Mouse (Mus musculus) E14TG2a.4 (cell line): ENCODE measurements around the gene Ckmt1.
"Not testable (repeated sequence)": the region's sequence is repeated elsewhere in the genome, so short reads cannot be mapped to it uniquely, and the experiment has no call there.

Source experiments
- H3K27me3 ChIP-seq: 2 replicates; pipeline ENCODE4 v1.6.1; 2014; ENCODE audit warnings: low read length, control low read depth; ENCODE audit not compliant: insufficient read depth
- H3K36me3 ChIP-seq: 2 replicates; pipeline ENCODE4 v1.6.1; 2014; ENCODE audit warnings: low read length, control low read depth; ENCODE audit not compliant: insufficient read depth
- H3K4me1 ChIP-seq: replicated peaks from 2 replicates; pipeline ENCODE4 v1.6.1; 2014; ENCODE audit warnings: low read depth, low read length, control low read depth
- H3K4me3 ChIP-seq: replicated peaks from 2 replicates; pipeline ENCODE4 v1.5.1; 2014; ENCODE audit warnings: mild to moderate bottlenecking, low read length
- H3K9me3 ChIP-seq: 2 replicates; pipeline ENCODE4 v1.6.1; 2014; ENCODE audit warnings: low read length, control low read depth
- CTCF ChIP-seq: conservative IDR thresholded peaks from 2 replicates; pipeline ENCODE4 v1.5.1; 2014; ENCODE audit warnings: low read length
- NANOG ChIP-seq: IDR thresholded peaks from 2 replicates; pipeline ENCODE4 v1.6.1; 2014; ENCODE audit warnings: borderline replicate concordance, low read length, mixed read lengths
- POU5F1 ChIP-seq: IDR thresholded peaks from 2 replicates; pipeline ENCODE4 v1.6.1; 2014; ENCODE audit warnings: low read length, borderline replicate concordance

Ckmt1 gene

DNA sequence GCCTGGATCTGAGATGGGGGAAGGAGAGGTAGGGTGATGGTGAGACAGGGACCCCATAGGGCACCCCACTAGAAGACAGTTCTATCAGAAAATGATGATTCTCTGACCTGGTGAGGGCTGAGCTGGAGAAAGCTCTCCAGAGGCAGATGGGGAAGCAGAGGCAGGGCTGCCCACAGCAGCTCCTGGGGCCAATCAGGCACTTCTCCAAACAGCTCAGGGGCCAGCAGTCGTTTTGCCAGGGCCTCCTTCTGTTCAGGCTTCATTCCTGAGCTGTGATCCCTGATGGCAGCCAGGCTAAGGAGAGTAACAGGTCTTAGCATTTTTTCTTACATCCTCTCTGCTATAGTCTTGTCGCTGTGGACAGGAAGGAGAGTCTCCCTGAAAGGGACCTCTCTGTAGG lies 17.3 kb downstream of the Ckmt1 start:
- H3K4me3 ChIP-seq: no peak overlapping the region
- no peaks in the 10 kb centered on the region for H3K9me3 ChIP-seq
- TF ChIP-seq CTCF: no peak
- peaks cover 44% of the 10 kb centered on the region for H3K27me3 ChIP-seq
- H3K36me3 ChIP-seq: no peaks in the 10 kb centered on the region
- H3K4me1 ChIP-seq: peaks cover 29% of the 10 kb centered on the region

DNA sequence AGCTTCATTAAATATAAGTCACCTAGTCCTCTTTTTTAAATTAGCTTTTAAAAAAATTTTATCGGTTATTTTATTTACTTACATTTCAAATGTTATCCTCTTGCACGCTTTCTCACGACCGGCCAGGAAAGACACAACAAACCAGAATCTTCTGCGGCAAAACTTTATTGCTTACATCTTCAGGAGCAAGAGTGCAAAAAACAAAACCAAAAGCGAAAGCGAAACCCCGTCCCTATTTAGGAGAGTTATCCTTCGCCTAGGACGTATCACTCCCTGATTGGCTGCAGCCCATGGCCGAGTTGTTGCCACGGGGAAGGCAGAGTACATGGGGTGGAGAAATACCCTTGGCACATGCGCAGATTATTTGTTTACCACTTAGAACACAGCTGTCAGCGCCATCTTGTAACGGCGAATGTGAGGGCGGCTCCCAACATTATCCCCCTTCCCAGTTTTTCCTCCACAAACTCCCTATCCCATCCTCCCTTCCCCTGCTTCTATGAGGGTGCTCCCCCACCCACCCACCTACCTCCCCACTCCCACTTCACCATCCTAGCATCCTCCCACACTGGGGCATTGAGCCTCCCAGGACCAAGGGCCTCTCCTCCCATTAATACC lies 29.6 kb downstream of the Ckmt1 start, which contains the start of gene Strc:
TSS of gene Strc (minus strand) at position 208 of the 615 bp plus-strand sequence.
- not testable (repeated sequence) for H3K9me3 ChIP-seq, H3K36me3 ChIP-seq, H3K4me1 ChIP-seq, H3K27me3 ChIP-seq, H3K4me3 ChIP-seq

DNA sequence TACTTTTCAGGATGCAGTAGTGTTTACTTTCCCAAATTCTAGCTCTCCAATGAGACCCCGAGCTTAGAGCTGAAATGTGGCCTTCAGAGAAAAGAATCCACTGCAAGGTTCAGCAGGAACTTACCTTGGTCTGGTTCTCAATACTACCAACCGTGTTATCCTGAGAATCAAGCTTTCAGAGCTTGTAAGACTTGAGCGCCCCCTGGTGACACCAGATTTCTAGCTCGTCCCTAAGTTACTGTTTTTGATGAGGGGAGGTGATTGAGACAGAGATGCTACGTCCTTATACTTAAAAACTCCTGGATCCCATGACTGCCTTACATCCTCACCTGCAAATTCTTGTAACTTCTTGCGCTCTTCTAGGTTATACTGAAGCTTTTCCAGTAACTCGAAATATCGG lies 39.1 kb downstream of the Ckmt1 start:
- Histone ChIP-seq H3K4me3 (no peak overlapping the region), H3K27me3 (peaks cover 3% of the 10 kb centered on the region; the same call in 1 of the 2 replicates), H3K9me3 (no peaks in the 10 kb centered on the region), H3K36me3 (no peaks in the 10 kb centered on the region), H3K4me1 (no peaks in the 10 kb centered on the region)
- TF ChIP-seq CTCF: peak; percentile 64
- no peak for TF ChIP-seq NANOG

DNA sequence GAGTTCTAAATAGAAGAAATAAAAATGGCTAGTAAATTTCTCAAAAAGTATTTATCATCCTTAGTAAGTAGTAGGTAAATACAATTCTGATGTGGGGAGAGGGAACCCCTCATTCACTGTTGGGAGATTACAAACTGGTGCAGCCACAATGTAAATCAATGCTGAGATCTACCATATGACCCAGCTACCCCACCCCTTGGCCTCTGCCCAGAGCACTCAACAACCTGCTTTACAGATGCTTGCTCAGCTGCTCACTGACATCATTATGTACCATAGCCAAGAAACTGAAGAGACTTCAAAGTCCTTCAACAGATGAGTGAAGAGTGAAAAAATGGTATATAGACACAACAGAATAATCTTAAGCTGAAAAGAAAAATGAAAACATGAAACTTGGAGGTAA lies 45.8 kb downstream of the Ckmt1 start:
- H3K4me3 ChIP-seq: no peak overlapping the region
- H3K9me3 ChIP-seq: no peaks in the 10 kb centered on the region
- peaks cover 3% of the 10 kb centered on the region; the same call in 1 of the 2 replicates for H3K27me3 ChIP-seq
- H3K36me3 ChIP-seq: no peaks in the 10 kb centered on the region
- no peaks in the 10 kb centered on the region for H3K4me1 ChIP-seq
- no peak for TF ChIP-seq POU5F1
- TF ChIP-seq CTCF: no peak

DNA sequence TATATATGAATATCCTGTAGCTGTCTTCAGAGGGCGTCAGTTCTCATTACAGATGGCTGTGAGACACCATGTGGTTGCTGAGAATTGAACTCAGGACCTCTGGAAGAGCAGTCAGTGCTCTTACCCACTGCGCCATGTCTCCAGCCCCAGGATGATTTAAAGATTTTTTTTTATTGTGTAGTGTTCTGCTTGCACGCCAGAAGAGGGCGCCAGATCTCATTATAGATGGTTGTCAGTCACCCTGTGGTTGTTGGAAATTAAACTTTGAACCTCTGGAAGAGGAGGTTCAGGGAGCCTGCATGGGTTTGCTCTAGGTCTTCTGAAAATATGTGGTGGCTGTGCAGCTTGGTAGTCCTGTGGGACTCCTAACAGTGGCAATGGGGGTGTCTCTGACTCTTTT lies 50.6 kb downstream of the Ckmt1 start:
- H3K27me3 ChIP-seq: no peaks in the 10 kb centered on the region
- H3K4me3 ChIP-seq: no peak overlapping the region
- no peaks in the 10 kb centered on the region for H3K9me3 ChIP-seq
- TF ChIP-seq CTCF: peak; percentile 41
- TF ChIP-seq POU5F1: no peak
- no peak for TF ChIP-seq NANOG
- H3K4me1 ChIP-seq: peaks cover 11% of the 10 kb centered on the region
- H3K36me3 ChIP-seq: peaks cover 5% of the 10 kb centered on the region; the same call in 1 of the 2 replicates

DNA sequence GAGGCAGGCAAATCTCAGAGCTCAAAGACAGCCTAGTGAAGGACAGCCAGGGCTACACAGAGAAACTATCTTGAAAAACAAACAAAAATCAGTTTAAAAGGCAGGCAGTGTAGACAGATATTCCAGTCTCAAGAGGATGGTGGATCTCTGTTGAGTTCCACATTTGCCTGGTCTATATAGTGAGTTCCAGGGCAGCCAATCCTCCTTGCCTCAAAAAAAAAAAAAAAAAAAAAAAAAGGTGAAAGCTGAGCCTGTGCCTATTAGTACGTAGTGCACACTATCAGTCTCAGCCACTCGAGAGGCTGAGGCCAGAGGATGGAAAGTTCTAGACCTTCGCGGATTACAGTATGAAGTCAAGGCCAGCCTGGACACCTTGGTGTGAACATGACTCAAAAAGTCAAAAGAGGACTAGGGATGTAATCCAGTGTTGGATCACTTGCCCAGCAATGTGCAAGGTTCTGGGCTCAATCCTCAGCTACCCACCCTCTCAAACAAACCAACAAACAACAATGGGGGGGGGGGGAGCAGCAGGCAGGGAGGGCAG lies 55.4 kb downstream of the Ckmt1 start:
- H3K27me3 ChIP-seq: no peaks in the 10 kb centered on the region
- peaks cover 35% of the 10 kb centered on the region for H3K36me3 ChIP-seq
- H3K4me1 ChIP-seq: peaks cover 43% of the 10 kb centered on the region
- no peaks in the 10 kb centered on the region for H3K9me3 ChIP-seq
- peak overlapping the region; percentile 97 for H3K4me3 ChIP-seq
- TF ChIP-seq CTCF (no peak), POU5F1 (no peak), NANOG (no peak)
